Mouse (Mus musculus): ENCODE measurements around the gene Rabgap1l. TPM values are rescaled to one million over a fixed set of nuclear protein-coding genes. Genes with fewer than 3 reads are reported as not detected.

The Rabgap1l gene
- polyA plus RNA-seq, 1 experiment from 2014 or later, result 12.2 TPM

GRCm38 (mm10) chr1:160692224-160693093 is 100.6 kb downstream of the Rabgap1l start:
- Histone ChIP-seq H3K36me3 (ENCODE audit: control insufficient read depth, insufficient read depth, low read length) (no peaks in the 10 kb centered on the region), H3K4me1 (ENCODE audit: control insufficient read depth, insufficient read depth, low read length) (no peaks in the 10 kb centered on the region), H3K4me3 (ENCODE audit: low read depth, low read length) (no peak overlapping the region), H3K9ac (ENCODE audit: low read length) (no peak overlapping the region), H3K4me2 (no peak overlapping the region), H3K9me3 (ENCODE audit: control insufficient read depth, low read length) (no peaks in the 10 kb centered on the region), H3K27ac (ENCODE audit: low read depth, low read length) (no peak overlapping the region), H3K27me3 (ENCODE audit: control insufficient read depth, insufficient read depth, low read length) (no peaks in the 10 kb centered on the region)
- no peak for DNase-seq (ENCODE audit: low spot score, missing footprints)
- ATAC-seq (ENCODE audit: low FRiP score), result no peak
- WGBS, result 87% methylated on average over 6 of the region's 6 CpGs

- H3K27ac ChIP-seq (ENCODE audit: low read depth, low read length), result no peak overlapping the region
- no peak overlapping the region for H3K4me2 ChIP-seq
- H3K27me3 ChIP-seq (ENCODE audit: control insufficient read depth, insufficient read depth, low read length), result no peaks in the 10 kb centered on the region
- DNase-seq (ENCODE audit: low spot score, missing footprints) (no peak), ATAC-seq (ENCODE audit: low FRiP score) (no peak)
- H3K4me1 ChIP-seq (ENCODE audit: control insufficient read depth, insufficient read depth, low read length), result no peaks in the 10 kb centered on the region
- H3K9ac ChIP-seq (ENCODE audit: low read length), result no peak overlapping the region
- H3K9me3 ChIP-seq (ENCODE audit: control insufficient read depth, low read length), result no peaks in the 10 kb centered on the region
- no peaks in the 10 kb centered on the region for H3K36me3 ChIP-seq (ENCODE audit: control insufficient read depth, insufficient read depth, low read length)
- H3K4me3 ChIP-seq (ENCODE audit: low read depth, low read length), result no peak overlapping the region
- WGBS, result 86% methylated on average over 1 of the region's 1 CpGs
Observed at GRCm38 (mm10) chr1:160691196-160691590, 101.8 kb downstream of the Rabgap1l start.

DNA sequence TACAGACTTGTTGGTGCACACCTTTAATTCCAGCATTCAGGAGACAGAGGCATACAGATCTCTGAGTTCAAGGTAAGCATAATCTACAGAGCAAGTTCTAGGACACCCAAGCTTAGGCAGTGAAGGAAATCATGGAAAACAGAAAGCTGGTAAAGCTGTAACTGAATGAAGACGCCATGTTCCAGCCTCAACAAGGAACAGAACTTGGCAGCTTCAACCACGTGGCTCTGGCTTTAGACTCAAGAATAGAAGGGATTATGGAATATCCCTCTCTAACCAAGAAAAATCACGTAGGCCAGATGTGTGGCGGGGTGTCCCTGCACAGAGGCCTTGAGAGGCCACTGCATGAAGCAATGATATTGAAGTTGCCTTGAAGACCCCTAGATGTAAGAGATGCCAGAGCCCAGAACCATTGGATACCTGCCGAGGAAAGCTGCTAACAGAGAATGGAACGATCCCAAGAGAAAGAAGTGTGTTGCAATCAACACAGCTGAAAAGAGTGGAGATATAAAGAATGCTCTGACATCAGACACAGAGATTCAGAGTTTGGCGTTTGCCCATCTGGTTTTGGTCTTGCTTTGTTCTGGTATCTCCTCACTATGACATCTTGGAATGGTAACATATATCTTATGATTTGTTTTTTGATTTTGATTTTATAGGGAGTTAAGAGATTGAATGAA is 102.4 kb downstream of the Rabgap1l start:
- H3K9ac ChIP-seq (ENCODE audit: low read length), result no peak overlapping the region
- H3K27me3 ChIP-seq (ENCODE audit: control insufficient read depth, insufficient read depth, low read length), result no peaks in the 10 kb centered on the region
- no peak overlapping the region for H3K4me2 ChIP-seq
- ATAC-seq (ENCODE audit: low FRiP score), result no peak
- H3K9me3 ChIP-seq (ENCODE audit: control insufficient read depth, low read length), result no peaks in the 10 kb centered on the region
- H3K27ac ChIP-seq (ENCODE audit: low read depth, low read length), result no peak overlapping the region
- WGBS, result 91% methylated on average over 7 of the region's 7 CpGs
- H3K4me3 ChIP-seq (ENCODE audit: low read depth, low read length), result no peak overlapping the region
- no peaks in the 10 kb centered on the region for H3K4me1 ChIP-seq (ENCODE audit: control insufficient read depth, insufficient read depth, low read length)
- DNase-seq (ENCODE audit: low spot score, missing footprints), result no peak
- no peaks in the 10 kb centered on the region for H3K36me3 ChIP-seq (ENCODE audit: control insufficient read depth, insufficient read depth, low read length)

DNA sequence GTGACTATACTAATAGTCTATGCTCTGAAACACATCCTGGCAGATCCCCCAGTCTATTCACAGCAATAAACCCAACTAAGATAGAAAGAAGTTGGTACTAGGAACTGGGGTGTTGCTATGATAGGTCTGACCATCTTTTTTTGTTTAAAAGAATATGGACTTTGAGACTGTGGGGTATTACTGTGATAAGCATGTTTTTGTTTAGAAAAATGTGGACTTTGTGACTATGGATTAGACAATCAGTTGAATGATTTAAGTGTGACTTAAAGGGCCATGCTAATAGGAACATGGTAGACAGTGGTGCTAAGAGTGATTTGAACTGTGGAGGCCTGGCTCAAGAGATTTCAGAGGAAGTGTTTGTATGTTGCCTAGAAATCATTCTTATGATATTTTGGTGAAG is 103.5 kb downstream of the Rabgap1l start:
- H3K9me3 ChIP-seq (ENCODE audit: control insufficient read depth, low read length), result no peaks in the 10 kb centered on the region
- H3K4me3 ChIP-seq (ENCODE audit: low read depth, low read length), result no peak overlapping the region
- H3K27ac ChIP-seq (ENCODE audit: low read depth, low read length), result no peak overlapping the region
- ATAC-seq (ENCODE audit: low FRiP score), result no peak
- no peaks in the 10 kb centered on the region for H3K4me1 ChIP-seq (ENCODE audit: control insufficient read depth, insufficient read depth, low read length)
- no peaks in the 10 kb centered on the region for H3K36me3 ChIP-seq (ENCODE audit: control insufficient read depth, insufficient read depth, low read length)
- no peaks in the 10 kb centered on the region for H3K27me3 ChIP-seq (ENCODE audit: control insufficient read depth, insufficient read depth, low read length)
- no peak for DNase-seq (ENCODE audit: low spot score, missing footprints)
- no peak overlapping the region for H3K9ac ChIP-seq (ENCODE audit: low read length)
- H3K4me2 ChIP-seq, result no peak overlapping the region

DNA sequence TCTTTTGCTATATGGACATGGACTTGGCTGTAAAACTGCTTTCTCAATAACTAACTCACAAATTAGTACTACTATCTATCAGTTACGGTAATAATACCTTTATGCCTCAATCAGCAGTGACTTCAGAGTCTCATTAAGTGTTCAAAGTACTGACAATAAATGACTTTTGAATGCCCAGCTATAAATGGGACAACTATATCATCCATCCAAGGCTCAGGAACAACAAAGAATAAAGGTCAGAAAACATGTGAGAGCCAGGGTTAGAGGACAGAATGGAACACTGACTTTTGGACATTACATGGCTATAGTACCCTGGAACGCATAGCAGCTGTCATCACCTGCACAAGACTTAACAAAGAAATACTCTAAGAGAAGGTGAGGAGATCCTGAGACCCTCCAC is 108.8 kb downstream of the Rabgap1l start:
- H3K4me1 ChIP-seq (ENCODE audit: control insufficient read depth, insufficient read depth, low read length), result no peaks in the 10 kb centered on the region
- no peak overlapping the region for H3K27ac ChIP-seq (ENCODE audit: low read depth, low read length)
- H3K4me2 ChIP-seq, result no peak overlapping the region
- DNase-seq (ENCODE audit: low spot score, missing footprints), result no peak
- H3K4me3 ChIP-seq (ENCODE audit: low read depth, low read length), result no peak overlapping the region
- no peaks in the 10 kb centered on the region for H3K36me3 ChIP-seq (ENCODE audit: control insufficient read depth, insufficient read depth, low read length)
- H3K9ac ChIP-seq (ENCODE audit: low read length), result no peak overlapping the region
- H3K9me3 ChIP-seq (ENCODE audit: control insufficient read depth, low read length), result no peaks in the 10 kb centered on the region
- no peaks in the 10 kb centered on the region for H3K27me3 ChIP-seq (ENCODE audit: control insufficient read depth, insufficient read depth, low read length)
- 92% methylated on average over 2 of the region's 2 CpGs for WGBS
- ATAC-seq (ENCODE audit: low FRiP score), result no peak

DNA sequence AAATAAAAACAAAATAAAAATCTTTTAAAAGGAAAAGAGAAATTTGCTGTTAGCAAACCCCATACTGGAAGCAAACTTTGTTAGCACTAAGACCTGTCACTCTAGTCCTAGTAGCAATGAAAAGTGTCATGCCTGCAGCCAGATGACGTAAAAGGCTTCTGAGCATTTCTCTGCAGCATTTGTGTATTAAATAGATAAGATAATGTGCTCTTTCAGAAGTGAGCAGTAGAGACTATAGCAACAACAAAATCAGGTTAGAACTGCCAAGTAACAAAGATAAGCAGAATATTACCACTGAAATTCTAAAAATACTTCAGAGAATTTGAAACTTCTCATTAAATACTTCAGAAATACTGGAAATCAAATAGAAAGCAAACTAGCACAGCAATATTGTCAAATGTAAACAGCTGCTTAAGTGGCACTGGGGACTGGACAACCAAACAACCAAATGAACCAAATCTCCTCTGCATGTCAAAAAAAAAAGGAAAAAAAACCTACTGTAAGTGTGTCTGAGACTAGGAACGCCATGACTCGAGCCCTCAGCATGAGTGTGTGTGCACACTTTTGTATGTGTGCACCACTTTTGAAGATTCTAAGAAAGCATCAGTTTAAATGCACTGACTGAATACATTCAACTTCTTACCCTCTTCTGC is 111.5 kb downstream of the Rabgap1l start:
- no peaks in the 10 kb centered on the region for H3K36me3 ChIP-seq (ENCODE audit: control insufficient read depth, insufficient read depth, low read length)
- ATAC-seq (ENCODE audit: low FRiP score), result no peak
- WGBS, result 92% methylated on average over 3 of the region's 3 CpGs

GRCm38 (mm10) chr1:160674763-160675162 is 118.2 kb downstream of the Rabgap1l start:
- Histone ChIP-seq H3K9ac (ENCODE audit: low read length) (no peak overlapping the region), H3K36me3 (ENCODE audit: control insufficient read depth, insufficient read depth, low read length) (no peaks in the 10 kb centered on the region), H3K4me2 (no peak overlapping the region), H3K9me3 (ENCODE audit: control insufficient read depth, low read length) (no peaks in the 10 kb centered on the region), H3K4me3 (ENCODE audit: low read depth, low read length) (no peak overlapping the region), H3K27ac (ENCODE audit: low read depth, low read length) (no peak overlapping the region), H3K27me3 (ENCODE audit: control insufficient read depth, insufficient read depth, low read length) (no peaks in the 10 kb centered on the region), H3K4me1 (ENCODE audit: control insufficient read depth, insufficient read depth, low read length) (no peaks in the 10 kb centered on the region)
- no peak for ATAC-seq (ENCODE audit: low FRiP score)
- peak; percentile 72 for DNase-seq (ENCODE audit: low spot score, missing footprints)
- 88% methylated on average over 2 of the region's 2 CpGs for WGBS

More for the DNA sequence above, 111.5 kb downstream of the Rabgap1l start:
- no peak overlapping the region for H3K4me3 ChIP-seq (ENCODE audit: low read depth, low read length)
- H3K4me1 ChIP-seq (ENCODE audit: control insufficient read depth, insufficient read depth, low read length), result no peaks in the 10 kb centered on the region
- no peak overlapping the region for H3K9ac ChIP-seq (ENCODE audit: low read length)
- DNase-seq (ENCODE audit: low spot score, missing footprints), result peak; percentile 49
- no peak overlapping the region for H3K4me2 ChIP-seq
- no peak overlapping the region for H3K27ac ChIP-seq (ENCODE audit: low read depth, low read length)
- H3K27me3 ChIP-seq (ENCODE audit: control insufficient read depth, insufficient read depth, low read length), result no peaks in the 10 kb centered on the region
- H3K9me3 ChIP-seq (ENCODE audit: control insufficient read depth, low read length), result no peaks in the 10 kb centered on the region

GRCm38 (mm10) chr1:160672088-160672814 is 120.8 kb downstream of the Rabgap1l start:
- ATAC-seq (ENCODE audit: low FRiP score) (no peak), DNase-seq (ENCODE audit: low spot score, missing footprints) (peak; percentile 82)
- no peaks in the 10 kb centered on the region for H3K27me3 ChIP-seq (ENCODE audit: control insufficient read depth, insufficient read depth, low read length)
- no peaks in the 10 kb centered on the region for H3K9me3 ChIP-seq (ENCODE audit: control insufficient read depth, low read length)
- H3K4me1 ChIP-seq (ENCODE audit: control insufficient read depth, insufficient read depth, low read length), result no peaks in the 10 kb centered on the region
- H3K27ac ChIP-seq (ENCODE audit: low read depth, low read length), result no peak overlapping the region
- no peak overlapping the region for H3K4me2 ChIP-seq
- no peak overlapping the region for H3K4me3 ChIP-seq (ENCODE audit: low read depth, low read length)
- no peak overlapping the region for H3K9ac ChIP-seq (ENCODE audit: low read length)
- 80% methylated on average over 3 of the region's 3 CpGs for WGBS
- no peaks in the 10 kb centered on the region for H3K36me3 ChIP-seq (ENCODE audit: control insufficient read depth, insufficient read depth, low read length)
